Comparison of ENCODE assay signal across 7 mouse cellular contexts in genomic region chr4:48472792-48473650, GRCm38 (mm10). TPM values are rescaled to one million over a fixed set of nuclear protein-coding genes. Genes with fewer than 3 reads are reported as not detected.
DNase-seq lines count a peak whose midpoint lies in the region; ATAC-seq lines count a peak whose summit lies in the region.

Tex10 (minus strand) TSS chr4:48473459.

- under 1% methylated on average over 89 of the region's 89 CpGs for WGBS in intestine, embryonic 16.5 days
- WGBS in midbrain, embryonic 11.5 days: 1% methylated on average over 89 of the region's 89 CpGs

- H3K9me3 ChIP-seq in intestine, embryonic 16.5 days (ENCODE audit: control insufficient read depth, low read length): no peaks in the 10 kb centered on the region
- H3K9me3 ChIP-seq in midbrain, embryonic 11.5 days (ENCODE audit: control insufficient read depth, low read length): no peaks in the 10 kb centered on the region

- 0 out of 2 replicates have a peak, but pooled peaks cover 2% of the 10 kb centered on the region for H3K36me3 ChIP-seq in intestine, embryonic 16.5 days (ENCODE audit: control insufficient read depth, insufficient read depth, low read length)
- peaks cover 4% of the 10 kb centered on the region; the same call in 1 of the 2 replicates for H3K36me3 ChIP-seq in midbrain, embryonic 11.5 days (ENCODE audit: control insufficient read depth, insufficient read depth, low read length)

- H3K4me3 ChIP-seq in intestine, embryonic 16.5 days (ENCODE audit: low read length): peak within 1 kb of the TSS; percentile 97
- H3K4me3 ChIP-seq in midbrain, embryonic 11.5 days (ENCODE audit: low read depth, low read length): peak within 1 kb of the TSS; percentile 79

- intact Hi-C loops in left cerebral cortex, postnatal 36 days (cut with DNase I): loop anchor here (2.0 to 5.0 kb wide), 2 partner anchors 69 to 208 kb away; no protein-coding TSS in a partner anchor

- H3K4me1 ChIP-seq in intestine, embryonic 16.5 days (ENCODE audit: control insufficient read depth, insufficient read depth, low read length): peaks cover 11% of the 10 kb centered on the region
- peaks cover 14% of the 10 kb centered on the region for H3K4me1 ChIP-seq in midbrain, embryonic 11.5 days (ENCODE audit: control insufficient read depth, insufficient read depth, low read length)

- no peaks in the 10 kb centered on the region for H3K27me3 ChIP-seq in intestine, embryonic 16.5 days (replicated peaks; ENCODE audit: control insufficient read depth, insufficient read depth, low read length)
- no peaks in the 10 kb centered on the region for H3K27me3 ChIP-seq in midbrain, embryonic 11.5 days (ENCODE audit: control insufficient read depth, insufficient read depth, low read length)

- peak within 1 kb of the TSS; percentile 66 for H3K4me2 ChIP-seq in intestine, embryonic 16.5 days (ENCODE audit: low read depth, low read length)
- peak within 1 kb of the TSS; percentile 91 for H3K4me2 ChIP-seq in midbrain, embryonic 11.5 days

- H3K27ac ChIP-seq in intestine, embryonic 16.5 days (ENCODE audit: low read length): peak within 1 kb of the TSS; percentile 86
- H3K27ac ChIP-seq in midbrain, embryonic 11.5 days (ENCODE audit: low read depth, low read length): peak within 1 kb of the TSS; percentile 50; the same call in 1 of the 2 replicates

- peak; percentile 83 for DNase-seq in adrenal gland, adult 8-10 months
- peak; percentile 93 for DNase-seq in embryo, embryonic 9.5 days (ENCODE audit: extremely low spot score)
- DNase-seq in gastrocnemius, postnatal 4 days (ENCODE audit: low spot score in 2 of 2): peak; percentile 84 to 91
- peak; percentile 89 for DNase-seq in left cerebral cortex, postnatal 36 days (ENCODE audit: low spot score in 2 of 2)
- peak; percentile 99 for DNase-seq in midbrain, embryonic 11.5 days (ENCODE audit: low spot score, missing footprints)
- peak; percentile 80 for DNase-seq in skeletal muscle tissue, adult 2 months (ENCODE audit: low read depth, low spot score)

- peak; percentile 94 for ATAC-seq in intestine, embryonic 16.5 days
- peak; percentile 98 for ATAC-seq in midbrain, embryonic 11.5 days (ENCODE audit: low FRiP score)

- peak within 1 kb of the TSS; percentile 99 for H3K9ac ChIP-seq in intestine, embryonic 16.5 days (ENCODE audit: low read depth, low read length)
- peak within 1 kb of the TSS; percentile 82 for H3K9ac ChIP-seq in midbrain, embryonic 11.5 days (ENCODE audit: low read length)

RNA-seq across cellular contexts. Expression of gene Tex10, which starts in this region (rescaled TPM):
- total RNA-seq in adrenal gland, adult 8-10 months (2022): 10 to 100 TPM; 32.2 to 38.0 (median 36.5) TPM
- 10 to 100 TPM; 15.2 to 19.3 TPM for total RNA-seq in gastrocnemius, postnatal 4 days (2021)
- 42.3 and 45.0 TPM in 2 replicates for polyA plus RNA-seq in intestine, embryonic 16.5 days (2015; fragmentation: Nextera tagmentation; extraction: Ambion mirVana)
- total RNA-seq in left cerebral cortex, postnatal 36 days (2021): 10 to 100 TPM; 18.9 to 22.7 TPM
- polyA plus RNA-seq in midbrain, embryonic 11.5 days (2014; fragmentation: Nextera tagmentation; extraction: Ambion mirVana): 73.5 and 80.6 TPM in 2 replicates

Comparison
In these comparisons a context has a peak if more than half of its experiments do, and no peak if none do; other contexts are left out.
1. Peak in every context shown above with its lines: DNase-seq, ATAC-seq, H3K4me3 ChIP-seq and H3K27ac ChIP-seq.